Mouse (Mus musculus) midbrain, embryonic 15.5 days (tissue): ENCODE measurements around the gene Ank3. TPM values are rescaled to one million over a fixed set of nuclear protein-coding genes. Genes with fewer than 3 reads are reported as not detected.
"Not testable (repeated sequence)": the region's sequence is repeated elsewhere in the genome, so short reads cannot be mapped to it uniquely, and the experiment has no call there.

ENCODE experiments used
- ATAC-seq: fragments of 200-750 bp; cut with Nextera tagmentation; replicated peaks from 2 replicates; pipeline ENCODE4 v1.8.0; 2017; ENCODE audit warnings: moderate TSS enrichment
- H3K27ac ChIP-seq: fragments of 300-500 bp; sonication (generic); 2 replicates; pipeline ENCODE4 v1.5.1; 2015; ENCODE audit warnings: mild to moderate bottlenecking, inconsistent platforms
- H3K27me3 ChIP-seq: fragments of 300-500 bp; sonication (generic); replicated peaks from 2 replicates; pipeline ENCODE4 v1.6.1; 2015; ENCODE audit warnings: inconsistent platforms
- H3K36me3 ChIP-seq: fragments of 300-500 bp; sonication (generic); replicated peaks from 2 replicates; pipeline ENCODE4 v1.6.1; 2015; ENCODE audit warnings: inconsistent platforms
- H3K4me1 ChIP-seq: fragments of 300-500 bp; sonication (generic); 2 replicates; pipeline ENCODE4 v1.6.1; 2015; ENCODE audit warnings: inconsistent platforms
- H3K4me2 ChIP-seq: fragments of 300-500 bp; sonication (generic); 2 replicates; pipeline ENCODE4 v1.6.1; 2015; ENCODE audit warnings: inconsistent platforms, mild to moderate bottlenecking, moderate library complexity
- H3K4me3 ChIP-seq: fragments of 300-500 bp; sonication (generic); 2 replicates; pipeline ENCODE4 v1.5.1; 2015; ENCODE audit warnings: mild to moderate bottlenecking, inconsistent platforms
- H3K9ac ChIP-seq: fragments of 300-500 bp; sonication (generic); 2 replicates; pipeline ENCODE4 v1.6.1; 2015; ENCODE audit warnings: mild to moderate bottlenecking, inconsistent platforms
- H3K9me3 ChIP-seq: fragments of 300-500 bp; sonication (generic); 2 replicates; pipeline ENCODE4 v1.6.1; 2016; ENCODE audit warnings: inconsistent platforms
- WGBS: fragments of 180-500 bp; shearing (Covaris S2); methylation state at CpG from one replicate; pipeline ENCODE4 v1.1.7; 2015; ENCODE audit warnings: mixed read lengths; 5-methylcytosine and 5-hydroxymethylcytosine counted together
- polyA plus RNA-seq: library from polyadenylated mRNA; unstranded; fragments of >200 nt; fragmentation: Nextera tagmentation; extraction: Ambion mirVana; gene quantifications from 2 replicates; pipeline ENCODE4 v1.2.1, GENCODE M21; 2015

Ank3 gene
- 90.8 and 108 TPM in 2 replicates for polyA plus RNA-seq

DNA sequence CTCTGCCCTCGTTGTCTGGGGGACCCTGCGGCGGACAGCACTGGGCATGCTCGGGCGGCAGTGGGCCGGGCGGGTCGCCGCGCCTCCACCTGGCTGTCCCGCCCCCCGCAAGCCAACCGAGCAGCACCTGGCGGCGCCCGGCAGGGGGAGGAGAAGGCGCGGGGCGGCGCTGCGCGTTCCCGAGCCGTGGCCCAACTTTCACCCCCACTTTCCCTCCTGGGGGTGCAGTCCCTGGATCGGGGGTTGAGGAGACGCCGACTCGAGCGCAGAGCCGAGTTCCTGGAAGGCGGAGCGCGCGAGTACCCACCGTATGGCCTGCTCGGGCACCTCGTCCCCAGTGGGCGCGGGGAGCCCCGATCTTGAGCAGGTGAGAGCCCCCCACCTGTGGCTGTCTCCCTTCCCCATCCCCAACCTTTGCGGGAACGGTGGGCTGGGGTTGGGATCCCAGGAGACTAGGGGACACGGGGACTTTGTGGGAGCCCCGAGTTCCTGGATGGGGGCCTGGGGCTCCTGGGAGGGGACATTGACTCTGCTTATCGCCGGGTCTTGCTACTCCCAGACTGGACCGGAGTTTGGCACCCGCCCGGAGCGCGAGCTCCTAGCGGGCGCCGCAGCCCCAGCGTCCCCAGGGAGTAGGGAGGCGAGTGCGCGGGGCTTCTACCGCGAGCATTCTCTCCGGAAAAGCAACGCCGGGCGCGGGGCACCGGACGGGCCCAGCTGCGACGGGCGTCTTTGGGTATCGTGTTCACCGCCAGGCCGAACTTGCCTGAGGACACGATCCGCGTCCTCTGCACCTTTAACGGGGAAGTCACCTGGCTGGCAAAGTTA lies at the start of gene Ank3:
Gene Ank3, plus strand, starts transcription at position 11 of the 828 bp plus-strand sequence.
- 0% methylated on average over 77 of the region's 77 CpGs for WGBS
- Histone ChIP-seq H3K27ac (no peak within 1 kb of the TSS), H3K27me3 (peaks cover 36% of the 10 kb centered on the region), H3K9ac (peak within 1 kb of the TSS; percentile 41), H3K9me3 (no peaks in the 10 kb centered on the region), H3K4me2 (peak within 1 kb of the TSS; percentile 100), H3K36me3 (no peaks in the 10 kb centered on the region), H3K4me3 (peak within 1 kb of the TSS; percentile 68), H3K4me1 (peaks cover 26% of the 10 kb centered on the region)
- ATAC-seq, result peak; percentile 70

- Histone ChIP-seq H3K4me2 (peak overlapping the region; percentile 87), H3K9me3 (no peaks in the 10 kb centered on the region), H3K36me3 (no peaks in the 10 kb centered on the region), H3K9ac (no peak overlapping the region), H3K27me3 (no peaks in the 10 kb centered on the region), H3K4me1 (peaks cover 10% of the 10 kb centered on the region), H3K27ac (no peak overlapping the region), H3K4me3 (peak overlapping the region; percentile 44)
- WGBS, result 27% methylated on average over 12 of the region's 12 CpGs
- no peak for ATAC-seq
Observed at GRCm38 (mm10) chr10:69351071-69351841, 47.3 kb upstream of the Ank3 start.

- Histone ChIP-seq H3K36me3 (no peaks in the 10 kb centered on the region), H3K27ac (peak overlapping the region; percentile 16; the same call in 1 of the 2 replicates), H3K4me3 (peak overlapping the region; percentile 44), H3K9ac (peak overlapping the region; percentile 35; the same call in 1 of the 2 replicates), H3K27me3 (no peaks in the 10 kb centered on the region), H3K4me1 (peaks cover 10% of the 10 kb centered on the region), H3K4me2 (peak overlapping the region; percentile 87), H3K9me3 (no peaks in the 10 kb centered on the region)
- no peak for ATAC-seq
- under 1% methylated on average over 11 of the region's 11 CpGs for WGBS
Observed at GRCm38 (mm10) chr10:69351842-69352211, 46.7 kb upstream of the Ank3 start.

DNA sequence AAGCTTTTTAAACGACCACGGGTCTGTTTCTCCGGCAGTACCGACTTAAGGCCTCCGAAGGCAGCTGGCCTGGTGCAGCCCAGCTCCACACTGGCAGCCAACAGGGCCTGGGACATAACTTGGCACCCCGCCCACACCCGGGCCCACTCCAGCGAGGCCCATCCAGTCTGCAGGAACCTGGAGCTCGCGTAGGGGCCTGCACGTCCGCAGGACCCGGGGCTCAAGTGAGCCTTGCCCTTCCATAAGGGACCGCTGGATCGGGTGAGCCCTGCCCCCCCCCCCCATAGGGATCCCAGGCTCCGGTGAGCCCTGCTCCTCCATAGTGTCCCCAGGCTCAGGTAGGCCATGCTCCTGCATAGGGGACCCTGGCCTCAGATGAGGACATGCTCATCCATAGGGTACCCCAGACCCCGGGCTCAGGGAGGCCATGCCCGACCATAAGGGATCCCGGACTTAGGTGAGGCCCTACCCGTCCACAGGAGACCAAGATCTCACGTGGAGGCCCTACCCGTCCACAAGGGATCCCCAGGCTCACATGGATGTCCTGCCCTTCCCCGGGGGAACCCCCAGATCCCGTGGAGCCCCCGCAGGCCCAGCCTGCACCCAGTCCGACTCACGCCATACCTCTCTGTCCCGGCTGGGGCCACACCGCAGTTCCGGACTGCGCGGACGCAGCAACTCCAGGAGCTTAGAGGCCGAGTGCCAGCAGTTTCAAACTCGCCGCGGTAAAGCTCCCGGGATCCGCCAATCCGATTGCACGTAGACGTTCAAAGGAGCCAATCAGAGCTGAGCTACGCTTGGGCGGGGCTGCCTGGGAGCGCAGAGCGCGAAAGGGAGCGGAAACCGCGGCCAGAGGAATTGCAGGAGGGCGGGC lies 46.1 kb upstream of the Ank3 start, which contains the start of gene Cdk1:
Gene Cdk1, minus strand, starts transcription at position 727 of the 874 bp plus-strand sequence.
- Histone ChIP-seq H3K9ac (peak within 1 kb of the TSS; percentile 35), H3K4me2 (peak within 1 kb of the TSS; percentile 87), H3K36me3 (no peaks in the 10 kb centered on the region), H3K4me1 (peaks cover 10% of the 10 kb centered on the region), H3K4me3 (peak within 1 kb of the TSS; percentile 44), H3K27me3 (no peaks in the 10 kb centered on the region), H3K27ac (peak within 1 kb of the TSS; percentile 16; the same call in 1 of the 2 replicates), H3K9me3 (no peaks in the 10 kb centered on the region)
- peak; percentile 97 for ATAC-seq
- under 1% methylated on average over 51 of the region's 51 CpGs for WGBS

DNA sequence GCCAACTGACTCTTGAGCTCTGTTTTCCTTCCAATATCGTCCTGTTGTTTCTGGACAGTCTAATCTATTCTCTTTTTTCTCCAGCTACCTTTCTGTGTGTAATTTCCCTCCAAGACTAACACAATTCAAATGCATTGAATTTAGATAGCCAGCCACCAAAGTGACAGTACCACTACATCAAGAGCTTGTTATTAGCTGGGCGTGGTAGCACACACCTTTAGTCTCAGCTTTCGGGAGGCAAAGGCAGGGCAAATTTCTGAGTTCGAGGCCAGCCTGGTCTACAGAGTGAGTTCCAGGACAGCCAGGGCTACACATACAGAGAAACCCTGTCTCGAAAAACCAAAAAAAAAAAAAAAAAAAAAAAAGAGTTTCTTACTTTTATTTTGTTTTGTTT lies 45.5 kb upstream of the Ank3 start:
- peak overlapping the region; percentile 87 for H3K4me2 ChIP-seq
- not testable (repeated sequence) for H3K36me3 ChIP-seq, H3K9me3 ChIP-seq, H3K27ac ChIP-seq, H3K4me1 ChIP-seq, ATAC-seq, H3K27me3 ChIP-seq, H3K9ac ChIP-seq
- WGBS, result 47% methylated on average over 5 of the region's 5 CpGs
- H3K4me3 ChIP-seq, result peak overlapping the region; percentile 44

- no peak overlapping the region for H3K27ac ChIP-seq
- ATAC-seq, result no peak
- no peak overlapping the region for H3K4me3 ChIP-seq
- WGBS, result 94% methylated on average over 1 of the region's 1 CpGs
- H3K9ac ChIP-seq, result no peak overlapping the region
- H3K36me3 ChIP-seq, result no peaks in the 10 kb centered on the region
- no peaks in the 10 kb centered on the region for H3K4me1 ChIP-seq
- H3K27me3 ChIP-seq, result no peaks in the 10 kb centered on the region
- H3K9me3 ChIP-seq, result no peaks in the 10 kb centered on the region
- no peak overlapping the region for H3K4me2 ChIP-seq
Observed at GRCm38 (mm10) chr10:69359666-69360065, 38.9 kb upstream of the Ank3 start.

- WGBS, result 88% methylated on average over 11 of the region's 11 CpGs
- ATAC-seq, result no peak
Observed at GRCm38 (mm10) chr10:69366208-69366607, 32.4 kb upstream of the Ank3 start.

GRCm38 (mm10) chr10:69366877-69367387 lies 31.6 kb upstream of the Ank3 start:
- no peaks in the 10 kb centered on the region for H3K27me3 ChIP-seq

More at GRCm38 (mm10) chr10:69366208-69366607, 32.4 kb upstream of the Ank3 start:
- H3K36me3 ChIP-seq, result no peaks in the 10 kb centered on the region
- no peak overlapping the region for H3K4me2 ChIP-seq
- H3K9me3 ChIP-seq, result no peaks in the 10 kb centered on the region
- H3K27ac ChIP-seq, result no peak overlapping the region
- no peaks in the 10 kb centered on the region for H3K27me3 ChIP-seq
- H3K4me3 ChIP-seq, result no peak overlapping the region
- H3K9ac ChIP-seq, result no peak overlapping the region
- no peaks in the 10 kb centered on the region for H3K4me1 ChIP-seq

DNA sequence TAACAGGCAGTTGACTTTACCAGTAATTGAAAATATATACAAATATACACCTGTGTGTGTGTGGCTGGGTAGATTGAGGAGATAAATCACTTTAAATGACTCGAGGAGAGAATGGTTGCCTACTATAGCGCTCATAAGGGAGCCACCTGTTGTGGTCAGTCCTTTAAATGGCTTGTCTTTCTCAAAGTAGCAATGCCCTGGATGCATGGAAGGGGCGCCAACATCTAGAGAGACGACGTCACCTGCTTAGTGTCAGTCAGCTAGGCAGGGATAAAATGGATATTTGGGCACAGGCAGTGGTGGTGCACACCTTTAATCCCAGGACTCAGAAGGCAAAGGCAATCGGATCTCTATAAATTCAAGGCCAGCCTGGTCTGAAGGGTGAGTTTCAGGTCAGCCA lies 29.3 kb upstream of the Ank3 start:
- no peaks in the 10 kb centered on the region for H3K4me1 ChIP-seq
- H3K4me3 ChIP-seq, result no peak overlapping the region
- no peak overlapping the region for H3K4me2 ChIP-seq
- H3K27me3 ChIP-seq, result no peaks in the 10 kb centered on the region
- no peak overlapping the region for H3K27ac ChIP-seq
- no peaks in the 10 kb centered on the region for H3K9me3 ChIP-seq
- no peak overlapping the region for H3K9ac ChIP-seq
- ATAC-seq, result no peak
- WGBS, result 89% methylated on average over 6 of the region's 6 CpGs
- no peaks in the 10 kb centered on the region for H3K36me3 ChIP-seq

More at GRCm38 (mm10) chr10:69366877-69367387, 31.6 kb upstream of the Ank3 start:
- Histone ChIP-seq H3K27ac (no peak overlapping the region), H3K4me3 (no peak overlapping the region), H3K4me1 (no peaks in the 10 kb centered on the region), H3K9me3 (no peaks in the 10 kb centered on the region), H3K4me2 (no peak overlapping the region), H3K9ac (no peak overlapping the region), H3K36me3 (no peaks in the 10 kb centered on the region)
- no peak for ATAC-seq
- WGBS, result 81% methylated on average over 13 of the region's 13 CpGs

DNA sequence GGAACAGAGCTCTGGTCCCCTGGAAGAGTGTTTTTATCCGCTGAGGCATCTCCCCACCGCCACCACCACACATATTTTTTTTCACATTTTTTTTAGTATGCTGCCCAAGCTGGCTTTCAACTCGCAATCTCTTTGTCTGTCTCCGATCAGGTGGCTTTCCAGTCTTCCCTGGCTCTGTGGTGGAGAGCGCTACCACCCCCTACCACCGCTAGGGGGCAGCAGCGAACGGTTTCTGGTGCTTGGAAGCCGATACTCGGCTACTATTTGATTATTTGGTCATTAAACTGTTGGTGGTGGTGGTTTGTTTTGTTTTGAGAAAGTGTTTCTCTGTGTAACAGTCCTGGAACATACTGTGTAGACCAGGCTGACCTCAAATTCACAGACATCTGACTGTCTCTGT lies 27.1 kb upstream of the Ank3 start:
- Histone ChIP-seq H3K9ac (no peak overlapping the region), H3K27ac (no peak overlapping the region), H3K4me1 (no peaks in the 10 kb centered on the region), H3K27me3 (no peaks in the 10 kb centered on the region), H3K4me3 (no peak overlapping the region), H3K9me3 (no peaks in the 10 kb centered on the region), H3K4me2 (no peak overlapping the region), H3K36me3 (no peaks in the 10 kb centered on the region)
- WGBS, result 15% methylated on average over 10 of the region's 10 CpGs
- ATAC-seq, result no peak

GRCm38 (mm10) chr10:69372061-69372460 lies 26.5 kb upstream of the Ank3 start:
- Histone ChIP-seq H3K4me3 (no peak overlapping the region), H3K9ac (no peak overlapping the region), H3K4me1 (no peaks in the 10 kb centered on the region), H3K36me3 (no peaks in the 10 kb centered on the region), H3K9me3 (no peaks in the 10 kb centered on the region), H3K27me3 (no peaks in the 10 kb centered on the region), H3K4me2 (no peak overlapping the region), H3K27ac (no peak overlapping the region)
- no peak for ATAC-seq
- 88% methylated on average over 14 of the region's 14 CpGs for WGBS
